8 mouse cellular contexts compared by ENCODE assay signal in genomic region chr17:31853448-31854188, GRCm38 (mm10). TPM values are rescaled to one million over a fixed set of nuclear protein-coding genes. Genes with fewer than 3 reads are reported as not detected.
A peak's percentile ranks its signal among the peaks of the same experiment; 100 is the strongest.
DNase-seq lines count a peak whose midpoint lies in the region; ATAC-seq and TF ChIP-seq lines count a peak whose summit lies in the region.

No protein-coding gene starts in this region.

- no peak for TF ChIP-seq EP300 in liver, embryonic 14.5 days (IDR thresholded peaks at IDR 0.05; ENCODE audit: low read depth)

- H3K9ac ChIP-seq in neural tube, embryonic 11.5 days (ENCODE audit: low read length): no peak overlapping the region
- peak overlapping the region; percentile 55 for H3K9ac ChIP-seq in heart, embryonic 12.5 days
- H3K9ac ChIP-seq in liver, embryonic 14.5 days (replicated peaks): no peak overlapping the region
- H3K9ac ChIP-seq in stomach, embryonic 16.5 days (ENCODE audit: low read length): peak overlapping the region; percentile 65

- peaks cover 18% of the 10 kb centered on the region for H3K36me3 ChIP-seq in neural tube, embryonic 11.5 days (ENCODE audit: control insufficient read depth, insufficient read depth, low read length)
- peaks cover 31% of the 10 kb centered on the region for H3K36me3 ChIP-seq in heart, embryonic 12.5 days
- H3K36me3 ChIP-seq in liver, embryonic 14.5 days (replicated peaks; ENCODE audit: control insufficient read depth, insufficient read depth, low read depth): peaks cover 10% of the 10 kb centered on the region
- H3K36me3 ChIP-seq in stomach, embryonic 16.5 days (ENCODE audit: control insufficient read depth, insufficient read depth, low read length): peaks cover 14% of the 10 kb centered on the region

- WGBS in neural tube, embryonic 11.5 days: 78% methylated on average over 17 of the region's 17 CpGs
- WGBS in heart, embryonic 12.5 days: 21% methylated on average over 17 of the region's 17 CpGs
- 26% methylated on average over 17 of the region's 17 CpGs for WGBS in liver, embryonic 14.5 days (ENCODE audit: insufficient replicate concordance)
- WGBS in stomach, embryonic 16.5 days: 25% methylated on average over 17 of the region's 17 CpGs

- no peaks in the 10 kb centered on the region for H3K9me3 ChIP-seq in neural tube, embryonic 11.5 days (ENCODE audit: control insufficient read depth, low read length)
- no peaks in the 10 kb centered on the region for H3K9me3 ChIP-seq in heart, embryonic 12.5 days (replicated peaks)
- no peaks in the 10 kb centered on the region for H3K9me3 ChIP-seq in liver, embryonic 14.5 days (ENCODE audit: control insufficient read depth, low read length)
- no peaks in the 10 kb centered on the region for H3K9me3 ChIP-seq in stomach, embryonic 16.5 days (replicated peaks; ENCODE audit: control insufficient read depth, low read length)

- peaks cover 19% of the 10 kb centered on the region; the same call in 1 of the 2 replicates for H3K4me1 ChIP-seq in neural tube, embryonic 11.5 days (ENCODE audit: control insufficient read depth, insufficient read depth, low read length)
- H3K4me1 ChIP-seq in heart, embryonic 12.5 days (replicated peaks): peaks cover 40% of the 10 kb centered on the region
- peaks cover 5 to 23% of the 10 kb centered on the region in 2 experiments for H3K4me1 ChIP-seq in liver, embryonic 14.5 days (replicated peaks; ENCODE audit: control insufficient read depth in 2 of 2, insufficient read depth in 2 of 2, low read length in 1 of 2)
- peaks cover 28% of the 10 kb centered on the region for H3K4me1 ChIP-seq in stomach, embryonic 16.5 days (ENCODE audit: control insufficient read depth, insufficient read depth, low read length)

- no peak overlapping the region for H3K27ac ChIP-seq in neural tube, embryonic 11.5 days (ENCODE audit: low read depth, low read length)
- peak overlapping the region; percentile 36; the same call in 1 of the 2 replicates for H3K27ac ChIP-seq in heart, embryonic 12.5 days (ENCODE audit: poor library complexity, severe bottlenecking)
- H3K27ac ChIP-seq in liver, embryonic 14.5 days: no peak overlapping the region
- peak overlapping the region; percentile 79 for H3K27ac ChIP-seq in stomach, embryonic 16.5 days (ENCODE audit: low read length)

- peak overlapping the region; percentile 83; the same call in 1 of the 2 replicates for H3K4me2 ChIP-seq in neural tube, embryonic 11.5 days (ENCODE audit: low read depth)
- peak overlapping the region; percentile 61 for H3K4me2 ChIP-seq in heart, embryonic 12.5 days
- peak overlapping the region; percentile 78 for H3K4me2 ChIP-seq in liver, embryonic 14.5 days (ENCODE audit: low read depth)
- H3K4me2 ChIP-seq in stomach, embryonic 16.5 days (ENCODE audit: low read depth, low read length): peak overlapping the region; percentile 75

- no peak for DNase-seq in neural tube, embryonic 11.5 days (ENCODE audit: low spot score)
- no peak for DNase-seq in neural tube, embryonic 10.5 days (ENCODE audit: extremely low spot score, low spot score)
- no peak for DNase-seq in liver, embryonic 14.5 days (ENCODE audit: low read depth in 3 of 3, low spot score in 3 of 3)
- no peak for DNase-seq in urinary bladder, postnatal 10 days (ENCODE audit: low spot score)
- DNase-seq in cerebellum, adult 11 months: no peak
- DNase-seq in T-cell, adult 2 months (ENCODE audit: low spot score): no peak

- ATAC-seq in neural tube, embryonic 11.5 days (ENCODE audit: insufficient read depth, low FRiP score, low TSS enrichment): no peak
- no peak for ATAC-seq in heart, embryonic 12.5 days (ENCODE audit: insufficient number of reproducible peaks, low FRiP score)
- no peak for ATAC-seq in liver, embryonic 14.5 days (ENCODE audit: insufficient read depth)
- ATAC-seq in stomach, embryonic 16.5 days (ENCODE audit: insufficient read depth, low FRiP score): no peak

- H3K27me3 ChIP-seq in neural tube, embryonic 11.5 days (ENCODE audit: control insufficient read depth, insufficient read depth, low read length): no peaks in the 10 kb centered on the region
- H3K27me3 ChIP-seq in heart, embryonic 12.5 days (replicated peaks): no peaks in the 10 kb centered on the region
- H3K27me3 ChIP-seq in liver, embryonic 14.5 days (ENCODE audit: control insufficient read depth, insufficient read depth, low read length): no peaks in the 10 kb centered on the region; the same call in 1 of the 2 replicates
- H3K27me3 ChIP-seq in stomach, embryonic 16.5 days (ENCODE audit: control insufficient read depth, insufficient read depth, low read length): no peaks in the 10 kb centered on the region

- TF ChIP-seq CTCF in liver, embryonic 14.5 days (IDR thresholded peaks at IDR 0.05; ENCODE audit: low read depth): no peak

- no peak overlapping the region for H3K4me3 ChIP-seq in neural tube, embryonic 11.5 days (ENCODE audit: low read depth, low read length)
- H3K4me3 ChIP-seq in heart, embryonic 12.5 days: peak overlapping the region; percentile 40
- peak overlapping the region; percentile 8 to 12; a peak in 2 of 4 replicates for H3K4me3 ChIP-seq in liver, embryonic 14.5 days (ENCODE audit: insufficient read depth in 1 of 2, low read depth in 2 of 2, low read length in 2 of 2)
- H3K4me3 ChIP-seq in stomach, embryonic 16.5 days (replicated peaks; ENCODE audit: low read length): peak overlapping the region; percentile 90

RNA-seq across cellular contexts. Expression of gene Sik1, which starts 2.0 kb away (rescaled TPM):
- polyA plus RNA-seq in neural tube, embryonic 11.5 days (2014; fragmentation: Nextera tagmentation; extraction: Ambion mirVana): 18.3 and 19.7 TPM in 2 replicates
- 23.3 and 24.3 TPM in 2 replicates for polyA plus RNA-seq in heart, embryonic 12.5 days (2016; fragmentation: Nextera tagmentation; extraction: Ambion mirVana)
- polyA plus RNA-seq in liver, embryonic 14.5 days (2012; rRNA removed): 2.6 TPM in 2 replicates
- polyA plus RNA-seq in liver, embryonic 14.5 days (2014; fragmentation: Nextera tagmentation; extraction: Ambion mirVana): 3.0 and 3.8 TPM in 2 replicates
- polyA plus RNA-seq in stomach, embryonic 16.5 days (2015; fragmentation: Nextera tagmentation; extraction: Ambion mirVana): 18.4 and 20.2 TPM in 2 replicates

Comparison
In these comparisons a context has a peak if more than half of its experiments do, and no peak if none do; other contexts are left out.
1. H3K27ac ChIP-seq: peak in heart, embryonic 12.5 days (single experiment) and stomach, embryonic 16.5 days (single experiment); none in neural tube, embryonic 11.5 days (single experiment) and liver, embryonic 14.5 days (single experiment).
2. H3K9ac ChIP-seq: peak in heart, embryonic 12.5 days (single experiment) and stomach, embryonic 16.5 days (single experiment); none in neural tube, embryonic 11.5 days (single experiment) and liver, embryonic 14.5 days (single experiment).
3. Peak in every context shown above with its lines, with median percentiles within 50 percentile points of each other: H3K4me2 ChIP-seq.